ENCODE assay signal across 20 mouse cellular contexts in genomic region chr8:9182461-9182860, GRCm38 (mm10).
"Had no signal": no experiment of that assay in that cellular context is flagged by ENCODE, and none has a peak within 500 bp of the region (broad histone marks: within the 10 kb centered on the region; RNA-seq: fewer than 3 reads in every experiment).

No protein-coding gene starts in this region.

- H3K9ac ChIP-seq: liver, embryonic 13.5 days; liver, embryonic 15.5 days; liver, postnatal 0 days; lung, embryonic 15.5 days; midbrain, embryonic 12.5 days; midbrain, embryonic 15.5 days; neural tube, embryonic 13.5 days had no signal

- H3K36me3 ChIP-seq: liver, embryonic 13.5 days; liver, embryonic 15.5 days; lung, embryonic 15.5 days; midbrain, embryonic 10.5 days; midbrain, embryonic 12.5 days; midbrain, embryonic 15.5 days; neural tube, embryonic 13.5 days had no signal

- H3K4me2 ChIP-seq: liver, embryonic 13.5 days; liver, embryonic 15.5 days; lung, embryonic 15.5 days; midbrain, embryonic 12.5 days; midbrain, embryonic 15.5 days; neural tube, embryonic 13.5 days had no signal

- H3K4me1 ChIP-seq: liver, embryonic 13.5 days; liver, embryonic 15.5 days; lung, embryonic 15.5 days; midbrain, embryonic 10.5 days; midbrain, embryonic 12.5 days; midbrain, embryonic 15.5 days had no signal

- H3K27ac ChIP-seq: liver, embryonic 13.5 days; liver, embryonic 15.5 days; lung, embryonic 15.5 days; midbrain, embryonic 10.5 days; midbrain, embryonic 12.5 days; midbrain, embryonic 15.5 days; neural tube, embryonic 13.5 days had no signal

- DNase-seq: liver, embryonic 13.5 days; liver, postnatal 0 days; lung, adult 2 months; lung, postnatal 14 days; lung, postnatal 4 days; right cerebral cortex, adult 18-20 months; right cerebral cortex, postnatal 25 days; right cerebral cortex, postnatal 4 days; spleen, adult 18-20 months; thymus, adult 18-20 months; thymus, postnatal 14 days; thymus, postnatal 36 days had no signal

- H3K27me3 ChIP-seq: liver, embryonic 13.5 days; liver, embryonic 15.5 days; lung, embryonic 15.5 days; midbrain, embryonic 15.5 days had no signal

- H3K4me3 ChIP-seq: liver, embryonic 13.5 days; liver, embryonic 15.5 days; lung, embryonic 15.5 days; midbrain, embryonic 10.5 days; midbrain, embryonic 12.5 days; midbrain, embryonic 15.5 days; myocyte; neural tube, embryonic 13.5 days had no signal

- H3K9me3 ChIP-seq: liver, embryonic 13.5 days; liver, embryonic 15.5 days; lung, embryonic 15.5 days; midbrain, embryonic 10.5 days; midbrain, embryonic 12.5 days; midbrain, embryonic 15.5 days; neural tube, embryonic 13.5 days had no signal

- ATAC-seq: liver, postnatal 0 days; lung, postnatal 0 days; midbrain, embryonic 15.5 days had no signal
